Comparison of ENCODE assay signal across 12 mouse cellular contexts in the genomic region with DNA sequence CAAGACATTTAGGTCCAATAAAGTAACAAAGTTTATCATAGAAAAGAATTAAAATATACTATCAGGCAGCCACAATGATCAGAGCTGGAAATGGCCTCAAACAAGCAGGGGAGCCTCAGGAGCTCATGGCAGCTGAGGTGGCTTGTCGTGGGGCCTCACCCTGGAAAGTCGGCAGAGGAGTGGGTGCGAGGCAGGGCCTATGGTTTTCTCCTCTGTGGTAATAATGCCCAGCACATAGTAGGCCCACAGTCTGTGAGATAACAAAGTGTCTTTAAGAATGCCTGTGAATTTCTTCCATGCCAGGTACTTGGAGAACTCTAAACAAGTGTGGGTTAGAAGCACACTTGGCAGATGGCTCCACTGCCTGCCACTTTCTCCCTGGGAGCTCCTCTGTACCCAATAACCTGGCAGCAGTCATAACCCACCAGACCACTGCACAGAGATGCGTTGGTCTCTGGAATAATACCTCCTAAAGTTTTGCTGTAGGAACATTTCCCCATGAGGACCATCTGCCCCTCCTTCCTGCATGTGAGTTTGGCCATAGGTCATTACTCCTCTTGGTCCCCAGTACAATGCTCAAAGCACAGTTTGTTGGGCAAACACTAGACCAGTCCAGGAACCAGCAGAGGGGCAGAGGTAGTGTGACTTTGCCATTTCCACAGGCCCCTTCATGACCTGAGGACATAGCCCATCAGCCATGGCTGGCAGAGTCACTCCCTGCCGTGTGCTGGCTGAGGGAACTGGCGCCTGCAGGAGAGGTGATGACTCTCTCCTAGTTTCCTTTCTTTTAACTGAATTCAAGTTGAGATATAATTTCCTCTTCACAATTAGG. TPM values are rescaled to one million over a fixed set of nuclear protein-coding genes. Genes with fewer than 3 reads are reported as not detected.
DNase-seq lines count a peak whose midpoint lies in the region; ATAC-seq and TF ChIP-seq lines count a peak whose summit lies in the region.
"Had no signal": no experiment of that assay in that cellular context is flagged by ENCODE, and none has a peak within 500 bp of the region (broad histone marks: within the 10 kb centered on the region; RNA-seq: fewer than 3 reads in every experiment).

No protein-coding gene starts in this region.

- H3K27ac ChIP-seq in gastrocnemius, adult 2 months = peak overlapping the region; percentile 86
- peak overlapping the region; percentile 81 for H3K27ac ChIP-seq in lung, postnatal 0 days (ENCODE audit: low read length)
- peak overlapping the region; percentile 74 for H3K27ac ChIP-seq in liver, embryonic 11.5 days (ENCODE audit: low read depth, low read length)
- H3K27ac ChIP-seq: hindbrain, embryonic 15.5 days had no signal

- intact Hi-C loops in gastrocnemius, adult 2 months (cut with DNase I) = no loop called here

- H3K36me3 ChIP-seq in lung, postnatal 0 days (ENCODE audit: insufficient read depth, low read length) = no peaks in the 10 kb centered on the region
- H3K36me3 ChIP-seq in liver, embryonic 11.5 days (ENCODE audit: control insufficient read depth, insufficient read depth, low read length) = no peaks in the 10 kb centered on the region
- H3K36me3 ChIP-seq: hindbrain, embryonic 15.5 days had no signal

- no peak for DNase-seq in gastrocnemius, adult 2 months
- DNase-seq in gastrocnemius, postnatal 25 days = no peak
- DNase-seq in lung, postnatal 0 days (ENCODE audit: low spot score) = peak; percentile 23
- no peak for DNase-seq in lung, adult 18-20 months
- DNase-seq in liver, embryonic 11.5 days (ENCODE audit: low spot score) = no peak
- no peak for DNase-seq in embryo, embryonic 10.5 days (ENCODE audit: low spot score)
- DNase-seq in MN1 (ENCODE audit: low spot score) = no peak
- no peak for DNase-seq in T-cell, adult 2 months (ENCODE audit: low spot score)
- DNase-seq: cerebellum, adult 8-10 months; kidney, adult 8-10 months; right cerebral cortex, postnatal 25 days had no signal

- WGBS in lung, postnatal 0 days = 82% methylated on average over 6 of the region's 6 CpGs
- 72% methylated on average over 6 of the region's 6 CpGs for WGBS in liver, embryonic 11.5 days

- no peak for ATAC-seq in lung, postnatal 0 days
- no peak for ATAC-seq in liver, embryonic 11.5 days (replicated peaks; ENCODE audit: low FRiP score)

- peaks cover 13% of the 10 kb centered on the region; the same call in 1 of the 2 replicates for H3K4me1 ChIP-seq in lung, postnatal 0 days (ENCODE audit: insufficient read depth, low read depth, low read length)
- peaks cover 65% of the 10 kb centered on the region for H3K4me1 ChIP-seq in liver, embryonic 11.5 days (replicated peaks; ENCODE audit: control insufficient read depth, insufficient read depth, low read length)
- H3K4me1 ChIP-seq: hindbrain, embryonic 15.5 days had no signal

- no peak for TF ChIP-seq CTCF in gastrocnemius, adult 2 months (IDR thresholded peaks at IDR 0.05)
- no peak for TF ChIP-seq CTCF in lung, postnatal 0 days (IDR thresholded peaks at IDR 0.05)

- H3K27me3 ChIP-seq in lung, postnatal 0 days (replicated peaks; ENCODE audit: insufficient read depth, low read length) = no peaks in the 10 kb centered on the region
- no peaks in the 10 kb centered on the region for H3K27me3 ChIP-seq in liver, embryonic 11.5 days (replicated peaks; ENCODE audit: control insufficient read depth, insufficient read depth, low read length)
- H3K27me3 ChIP-seq: hindbrain, embryonic 15.5 days had no signal

- no peak overlapping the region for H3K4me2 ChIP-seq in lung, postnatal 0 days (replicated peaks; ENCODE audit: low read depth, low read length)
- peak overlapping the region; percentile 36; the same call in 1 of the 2 replicates for H3K4me2 ChIP-seq in liver, embryonic 11.5 days
- H3K4me2 ChIP-seq: hindbrain, embryonic 15.5 days had no signal

- H3K9ac ChIP-seq in lung, postnatal 0 days (replicated peaks; ENCODE audit: low read depth) = no peak overlapping the region
- H3K9ac ChIP-seq in liver, embryonic 11.5 days (ENCODE audit: low read depth, low read length) = peak overlapping the region; percentile 47
- H3K9ac ChIP-seq: hindbrain, embryonic 15.5 days had no signal

- no peaks in the 10 kb centered on the region for H3K9me3 ChIP-seq in lung, postnatal 0 days (ENCODE audit: low read length)
- no peaks in the 10 kb centered on the region for H3K9me3 ChIP-seq in liver, embryonic 11.5 days (ENCODE audit: control insufficient read depth, low read length)
- H3K9me3 ChIP-seq: hindbrain, embryonic 15.5 days had no signal

- no peak overlapping the region for H3K4me3 ChIP-seq in gastrocnemius, adult 2 months
- H3K4me3 ChIP-seq in lung, postnatal 0 days (ENCODE audit: low read depth, low read length) = no peak overlapping the region
- H3K4me3 ChIP-seq in liver, embryonic 11.5 days (ENCODE audit: low read depth, low read length) = no peak overlapping the region
- H3K4me3 ChIP-seq: hindbrain, embryonic 15.5 days had no signal

- TF ChIP-seq EP300 in lung, postnatal 0 days (IDR thresholded peaks at IDR 0.05) = peak; percentile 11; the same call in 1 of the 2 replicates

RNA-seq across cellular contexts. Expression of a gene that starts 47.6 kb away (rescaled TPM):
- total RNA-seq in gastrocnemius, adult 2 months (2021) = 10 to 100 TPM; 40.3 to 60.3 TPM
- total RNA-seq in gastrocnemius, postnatal 25 days (2021) = 10 to 100 TPM; 52.0 to 61.0 TPM
- 47.9 and 50.6 TPM in 2 replicates for polyA plus RNA-seq in lung, postnatal 0 days (2015; fragmentation: Nextera tagmentation; extraction: Ambion mirVana)
- 89.5 and 96.1 TPM in 2 replicates for polyA plus RNA-seq in liver, embryonic 11.5 days (2014; fragmentation: Nextera tagmentation; extraction: Ambion mirVana)

RNA-seq across cellular contexts. Expression of a gene that starts 48.3 kb away (rescaled TPM):
- 10 to 100 TPM; 73.0 to 89.6 TPM for total RNA-seq in gastrocnemius, adult 2 months (2021)
- 10 to 100 TPM; 49.2 to 82.2 TPM for total RNA-seq in gastrocnemius, postnatal 25 days (2021)
- 68.4 and 79.3 TPM in 2 replicates for polyA plus RNA-seq in lung, postnatal 0 days (2015; fragmentation: Nextera tagmentation; extraction: Ambion mirVana)
- polyA plus RNA-seq in liver, embryonic 11.5 days (2014; fragmentation: Nextera tagmentation; extraction: Ambion mirVana) = 18.6 and 22.7 TPM in 2 replicates
